Mouse (Mus musculus) hindbrain, embryonic 14.5 days (tissue): ENCODE data around the gene Arhgap27. TPM values are rescaled to one million over a fixed set of nuclear protein-coding genes. Genes with fewer than 3 reads are reported as not detected.
"Not testable (repeated sequence)": the region's sequence is repeated elsewhere in the genome, so short reads cannot be mapped to it uniquely, and the experiment has no call there.

Experiments
- ATAC-seq: fragments of 200-750 bp; cut with Nextera tagmentation; 2 replicates; pipeline ENCODE4 v1.8.0; 2017; ENCODE audit warnings: moderate number of reproducible peaks, mild to moderate bottlenecking, moderate TSS enrichment, moderate library complexity; ENCODE audit not compliant: low FRiP score
- DNase-seq: peaks from one replicate; pipeline ENCODE4 v3.0.0-alpha.2; 2015; ENCODE audit warnings: low spot score
- H3K27ac ChIP-seq: fragments of 300-500 bp; sonication (generic); 2 replicates; pipeline ENCODE4 v1.5.1; 2014; ENCODE audit warnings: mild to moderate bottlenecking, moderate library complexity
- H3K27me3 ChIP-seq: fragments of 300-500 bp; sonication (generic); 2 replicates; pipeline ENCODE4 v1.6.1; 2014; ENCODE audit warnings: mild to moderate bottlenecking, low read length, mixed read lengths; ENCODE audit not compliant: control insufficient read depth, insufficient read depth
- H3K36me3 ChIP-seq: fragments of 300-500 bp; sonication (generic); replicated peaks from 2 replicates; pipeline ENCODE4 v1.6.1; 2014; ENCODE audit not compliant: control insufficient read depth, insufficient read depth
- H3K4me1 ChIP-seq: fragments of 300-500 bp; sonication (generic); replicated peaks from 2 replicates; pipeline ENCODE4 v1.6.1; 2014; ENCODE audit warnings: antibody characterized with exemption, low read length, mixed read lengths; ENCODE audit not compliant: control insufficient read depth, insufficient read depth
- H3K4me2 ChIP-seq: fragments of 300-500 bp; sonication (generic); replicated peaks from 2 replicates; pipeline ENCODE4 v1.6.1; 2014; ENCODE audit warnings: mild to moderate bottlenecking, moderate library complexity
- H3K4me3 ChIP-seq: fragments of 300-500 bp; sonication (generic); replicated peaks from 2 replicates; pipeline ENCODE4 v1.5.1; 2014; ENCODE audit warnings: mild to moderate bottlenecking, low read length
- H3K9ac ChIP-seq: fragments of 300-500 bp; sonication (generic); 2 replicates; pipeline ENCODE4 v1.6.1; 2014
- H3K9me3 ChIP-seq: fragments of 300-500 bp; sonication (generic); 2 replicates; pipeline ENCODE4 v1.6.1; 2016; ENCODE audit warnings: low read length; ENCODE audit not compliant: control insufficient read depth
- WGBS: fragments of 180-500 bp; shearing (Covaris S2); extraction: QIAGEN DNeasy Blood & Tissue Kit; methylation state at CpG from one replicate; pipeline ENCODE4 v1.1.7; 2014; 5-methylcytosine and 5-hydroxymethylcytosine counted together
- polyA plus RNA-seq: library from polyadenylated mRNA; unstranded; fragments of >200 nt; fragmentation: Nextera tagmentation; extraction: Ambion mirVana; gene quantifications from 2 replicates; pipeline ENCODE4 v1.2.1, GENCODE M21; 2014

Arhgap27 gene
- polyA plus RNA-seq, result 3.9 and 5.4 TPM in 2 replicates

GRCm38 (mm10) chr11:103363214-103364148 lies at the start of gene Arhgap27:
TSS of gene Arhgap27 (minus strand) at chr11:103363692.
- Histone ChIP-seq H3K4me3 (peak within 1 kb of the TSS; percentile 30), H3K9me3 (no peaks in the 10 kb centered on the region), H3K9ac (peak within 1 kb of the TSS; percentile 47), H3K36me3 (peaks cover 23% of the 10 kb centered on the region), H3K4me1 (peaks cover 21% of the 10 kb centered on the region), H3K4me2 (peak within 1 kb of the TSS; percentile 58), H3K27me3 (peaks cover 64% of the 10 kb centered on the region), H3K27ac (peak within 1 kb of the TSS; percentile 39; the same call in 1 of the 2 replicates)
- ATAC-seq, result no peak
- WGBS, result 2% methylated on average over 35 of the region's 35 CpGs
- DNase-seq, result no peak

- no peaks in the 10 kb centered on the region for H3K27me3 ChIP-seq
- ATAC-seq (no peak; the same call in none of the 2 replicates), DNase-seq (no peak)
- peak overlapping the region; percentile 69 for H3K4me2 ChIP-seq
- 2% methylated on average over 14 of the region's 14 CpGs for WGBS
- peak overlapping the region; percentile 75 for H3K27ac ChIP-seq
- H3K4me3 ChIP-seq, result peak overlapping the region; percentile 84
- no peaks in the 10 kb centered on the region for H3K9me3 ChIP-seq
- H3K4me1 ChIP-seq, result peaks cover 9% of the 10 kb centered on the region
- no peaks in the 10 kb centered on the region for H3K36me3 ChIP-seq
- peak overlapping the region; percentile 79 for H3K9ac ChIP-seq
Measured at GRCm38 (mm10) chr11:103412950-103413423, 49.5 kb upstream of the Arhgap27 start.

GRCm38 (mm10) chr11:103411981-103412949 lies 48.8 kb upstream of the Arhgap27 start, which contains the start of gene Plekhm1:
TSS of gene Plekhm1 (minus strand) at chr11:103412687.
- WGBS, result under 1% methylated on average over 67 of the region's 67 CpGs
- no peaks in the 10 kb centered on the region for H3K36me3 ChIP-seq
- ATAC-seq (peak; percentile 99), DNase-seq (peak; percentile 95)
- peak within 1 kb of the TSS; percentile 79 for H3K27ac ChIP-seq
- peak within 1 kb of the TSS; percentile 84 for H3K4me3 ChIP-seq
- H3K27me3 ChIP-seq, result no peaks in the 10 kb centered on the region
- peak within 1 kb of the TSS; percentile 79 for H3K9ac ChIP-seq
- H3K9me3 ChIP-seq, result no peaks in the 10 kb centered on the region
- H3K4me1 ChIP-seq, result peaks cover 9% of the 10 kb centered on the region
- peak within 1 kb of the TSS; percentile 69 for H3K4me2 ChIP-seq

- H3K4me1 ChIP-seq, result peaks cover 9% of the 10 kb centered on the region
- no peak overlapping the region for H3K27ac ChIP-seq
- no peak overlapping the region; the same call in 1 of the 2 replicates for H3K9ac ChIP-seq
- DNase-seq (no peak), ATAC-seq (no peak)
- no peaks in the 10 kb centered on the region; the same call in 1 of the 2 replicates for H3K36me3 ChIP-seq
- 77% methylated on average over 1 of the region's 1 CpGs for WGBS
- H3K4me2 ChIP-seq, result peak overlapping the region; percentile 69
- no peaks in the 10 kb centered on the region for H3K9me3 ChIP-seq
- H3K27me3 ChIP-seq, result no peaks in the 10 kb centered on the region
- no peak overlapping the region for H3K4me3 ChIP-seq
Measured at GRCm38 (mm10) chr11:103411301-103411700, 47.8 kb upstream of the Arhgap27 start.

- Histone ChIP-seq H3K4me2 (no peak overlapping the region), H3K9me3 (no peaks in the 10 kb centered on the region), H3K27ac (no peak overlapping the region), H3K36me3 (peaks cover 3% of the 10 kb centered on the region; the same call in 1 of the 2 replicates), H3K9ac (no peak overlapping the region), H3K4me3 (no peak overlapping the region), H3K4me1 (peaks cover 9% of the 10 kb centered on the region), H3K27me3 (no peaks in the 10 kb centered on the region)
- ATAC-seq (no peak), DNase-seq (no peak)
- WGBS, result 93% methylated on average over 13 of the region's 13 CpGs
Measured at GRCm38 (mm10) chr11:103408880-103409279, 45.4 kb upstream of the Arhgap27 start.

- not testable (repeated sequence) for H3K4me1 ChIP-seq, H3K4me3 ChIP-seq, H3K4me2 ChIP-seq, H3K27me3 ChIP-seq, H3K9ac ChIP-seq, DNase-seq, ATAC-seq, H3K27ac ChIP-seq, H3K9me3 ChIP-seq
- peaks cover 14% of the 10 kb centered on the region for H3K36me3 ChIP-seq
- WGBS, result 63% methylated on average over 5 of the region's 5 CpGs
Measured at GRCm38 (mm10) chr11:103407136-103407535, 43.6 kb upstream of the Arhgap27 start.

GRCm38 (mm10) chr11:103406551-103406950 lies 43.1 kb upstream of the Arhgap27 start:
- WGBS, result 81% methylated on average over 7 of the region's 7 CpGs
- DNase-seq (no peak), ATAC-seq (no peak)
- H3K27me3 ChIP-seq, result no peaks in the 10 kb centered on the region
- no peaks in the 10 kb centered on the region for H3K9me3 ChIP-seq
- H3K36me3 ChIP-seq, result peaks cover 17% of the 10 kb centered on the region
- H3K9ac ChIP-seq, result no peak overlapping the region
- peaks cover 5% of the 10 kb centered on the region for H3K4me1 ChIP-seq
- H3K4me3 ChIP-seq, result no peak overlapping the region
- no peak overlapping the region for H3K27ac ChIP-seq
- no peak overlapping the region for H3K4me2 ChIP-seq

DNA sequence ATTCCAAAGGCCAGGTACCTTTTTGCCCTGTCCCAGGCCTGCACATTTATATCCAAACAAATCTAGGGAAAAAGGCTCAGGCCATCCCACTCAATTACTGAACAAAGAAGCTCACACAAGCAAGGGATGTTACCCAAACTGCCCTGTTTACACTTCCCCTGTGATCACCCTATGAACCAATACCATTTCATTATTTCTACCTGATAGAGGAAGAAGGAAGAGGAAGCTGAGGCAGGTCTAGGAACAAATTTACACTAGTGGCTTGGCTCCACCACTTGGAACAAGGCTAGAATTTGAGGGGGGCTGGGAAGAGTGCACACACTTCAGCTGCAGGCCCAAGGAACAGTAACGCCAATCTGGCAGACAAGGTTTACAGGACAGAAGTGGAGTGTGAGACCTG lies 42.3 kb upstream of the Arhgap27 start:
- ATAC-seq, result no peak
- H3K4me2 ChIP-seq, result no peak overlapping the region
- H3K4me3 ChIP-seq, result no peak overlapping the region
- 94% methylated on average over 1 of the region's 1 CpGs for WGBS
- no peaks in the 10 kb centered on the region for H3K27me3 ChIP-seq
- peaks cover 20% of the 10 kb centered on the region for H3K36me3 ChIP-seq
- no peak overlapping the region for H3K9ac ChIP-seq
- H3K4me1 ChIP-seq, result no peaks in the 10 kb centered on the region
- H3K9me3 ChIP-seq, result no peaks in the 10 kb centered on the region
- H3K27ac ChIP-seq, result no peak overlapping the region
- no peak for DNase-seq
